Mouse (Mus musculus): ENCODE data around the gene Rap2b.

Gene Rap2b

DNA sequence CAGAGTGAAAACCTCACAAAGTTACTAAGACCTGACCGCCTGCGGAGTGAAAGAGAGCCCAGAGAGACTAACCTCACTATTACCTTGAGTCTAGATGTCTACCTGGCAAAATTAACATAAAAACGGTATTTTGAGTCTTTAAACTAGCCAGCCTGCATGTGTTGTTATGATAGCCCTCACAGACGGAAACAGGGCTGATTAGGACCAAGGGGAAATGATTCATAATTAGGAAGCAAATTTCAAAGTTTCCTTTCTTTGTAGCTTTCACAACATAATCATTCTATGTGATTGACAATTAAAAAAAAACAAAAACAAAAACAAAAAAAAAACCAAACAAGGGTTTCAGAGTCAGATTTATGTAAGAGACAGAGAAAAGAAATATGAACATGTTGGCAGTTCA is 24.9 kb downstream of the Rap2b start:
- no peak for DNase-seq

DNA sequence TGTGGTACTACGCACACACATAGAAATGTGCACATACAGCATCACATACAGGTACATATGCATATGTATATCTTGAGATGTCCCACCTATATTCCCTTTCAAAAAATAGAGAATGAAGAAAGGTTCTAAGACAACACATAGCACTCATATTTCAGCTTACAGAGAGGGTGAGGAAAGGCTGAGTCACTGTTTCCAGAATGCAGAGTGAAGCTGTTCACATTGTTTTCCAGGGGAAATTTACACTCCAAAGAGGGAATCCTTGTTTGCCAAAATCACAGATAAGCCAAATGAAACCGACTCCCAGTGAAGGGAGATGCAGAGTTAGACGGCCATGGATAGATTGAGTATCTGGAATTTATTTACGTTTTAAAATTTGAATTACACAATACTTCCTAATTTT is 30.1 kb downstream of the Rap2b start:
- DNase-seq, result no peak

DNA sequence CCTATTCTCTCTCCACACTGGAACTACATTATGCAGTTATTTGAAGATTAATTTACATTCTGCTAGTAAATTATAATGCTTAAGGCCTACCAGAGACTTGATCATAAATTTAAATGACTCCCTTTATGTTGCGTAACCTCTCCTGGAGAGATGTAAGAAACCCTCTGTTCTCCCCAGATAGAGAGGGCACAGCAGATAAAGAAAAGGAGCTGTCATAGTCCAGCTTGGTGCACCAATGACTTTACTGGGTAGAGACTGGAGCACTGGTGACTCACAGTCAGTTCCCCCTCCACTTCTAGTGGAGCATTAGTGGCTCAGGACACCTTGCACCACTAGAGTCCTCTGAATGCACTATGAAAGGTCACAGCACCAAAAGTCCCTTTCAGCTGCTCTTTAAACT is 31.4 kb downstream of the Rap2b start:
- DNase-seq, result no peak

DNA sequence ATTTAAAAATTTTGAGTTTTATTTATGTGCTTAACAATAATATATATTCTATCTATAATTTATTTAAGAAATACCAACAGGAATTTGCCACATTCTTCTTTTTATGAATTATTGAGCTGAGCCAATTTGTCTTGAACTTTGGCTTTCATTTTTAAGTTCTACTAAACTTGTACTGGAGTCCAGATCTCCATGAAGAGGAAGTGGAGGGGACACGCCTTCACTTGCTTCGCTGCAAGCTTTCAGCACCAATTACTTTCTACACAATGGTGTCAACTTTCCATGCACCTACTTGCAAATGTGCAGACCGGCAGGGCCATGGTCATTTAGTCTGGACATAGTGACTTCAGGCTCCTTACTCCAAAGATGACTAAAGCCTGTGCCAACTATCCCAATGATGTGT is 32.1 kb downstream of the Rap2b start:
- no peak for DNase-seq

DNA sequence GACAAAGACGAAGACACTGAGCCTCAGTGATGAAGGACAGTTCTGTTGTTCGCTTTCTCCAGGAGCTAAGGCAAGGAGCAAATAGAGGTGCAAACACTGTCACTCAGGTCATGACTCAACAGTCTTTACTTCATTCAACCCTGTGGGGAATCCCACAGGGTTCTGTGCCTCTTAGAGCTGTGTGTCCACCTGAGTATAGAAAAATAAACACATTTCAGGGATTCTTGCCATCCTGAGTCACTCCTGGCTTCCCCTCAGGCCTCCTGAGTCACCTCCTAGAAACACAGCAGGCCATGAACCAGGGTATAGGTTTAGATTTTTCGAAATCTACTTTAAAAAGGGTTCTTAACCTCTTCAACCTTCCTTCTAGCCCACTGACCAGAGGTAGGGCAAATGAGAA is 33.9 kb downstream of the Rap2b start:
- no peak for DNase-seq

DNA sequence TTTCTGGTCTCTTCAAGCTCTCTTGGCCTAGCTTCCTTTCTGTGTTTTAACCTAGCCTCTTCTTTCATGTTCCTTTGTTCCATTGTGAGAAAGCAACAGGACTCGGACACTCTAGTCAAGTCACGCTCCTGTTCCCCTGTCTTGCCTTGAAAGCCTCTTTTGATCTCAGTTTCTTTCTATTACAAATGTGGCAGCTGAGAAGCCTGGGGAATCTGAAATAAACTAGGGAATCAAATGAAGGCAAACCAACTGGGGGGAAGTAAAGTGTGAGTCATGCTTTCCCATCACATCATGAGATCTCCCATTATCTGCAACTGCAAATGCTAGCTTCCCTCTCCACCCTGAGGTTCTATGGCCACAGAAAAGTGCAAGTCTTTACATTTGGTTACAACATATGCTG is 35.3 kb downstream of the Rap2b start:
- DNase-seq, result no peak

DNA sequence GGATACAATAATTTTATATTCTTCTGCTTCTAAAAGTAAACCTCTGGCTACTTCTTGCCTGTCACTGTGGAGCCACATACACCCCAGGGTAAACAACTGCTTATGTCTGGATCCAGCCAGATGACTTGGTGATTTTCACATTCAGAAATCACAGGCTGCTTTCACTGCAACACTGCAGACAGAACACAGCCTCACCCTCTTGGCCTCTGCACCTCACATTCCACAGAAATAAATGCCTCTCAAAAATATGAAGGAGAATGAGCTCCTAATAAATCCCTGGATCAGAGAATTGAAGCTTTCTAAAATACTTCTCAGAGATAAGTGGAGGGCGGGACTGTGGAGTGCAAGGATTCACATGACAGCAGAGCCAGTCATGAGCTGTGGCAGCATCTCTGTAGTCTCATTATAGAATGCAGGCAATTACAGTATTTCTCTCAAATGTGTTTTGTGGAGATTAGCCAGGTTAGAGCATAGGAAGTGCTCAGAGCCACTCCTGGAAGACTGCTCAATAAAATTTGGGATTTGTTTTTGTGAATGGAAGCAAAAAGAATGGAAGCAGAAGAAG is 39.5 kb downstream of the Rap2b start:
- DNase-seq, result no peak

DNA sequence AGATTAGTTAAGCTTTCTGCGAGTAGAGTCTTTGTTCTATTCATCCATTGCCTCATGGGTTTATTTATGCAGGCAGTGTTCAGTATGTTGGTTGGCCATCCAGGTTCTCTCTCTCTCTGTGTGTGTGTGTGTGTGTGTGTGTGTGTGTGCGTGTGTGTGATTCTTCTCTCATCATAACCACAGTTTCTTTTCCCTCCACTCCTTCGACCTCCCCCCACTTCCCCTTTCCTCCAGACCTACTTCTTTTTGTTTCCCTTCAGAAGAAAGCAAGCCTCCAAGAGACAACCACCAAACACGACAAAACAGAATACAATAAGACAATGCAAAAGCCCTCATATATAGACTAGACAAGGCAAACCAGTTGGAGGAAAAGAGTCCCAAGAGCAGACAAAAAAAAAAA is 45.5 kb downstream of the Rap2b start:
- DNase-seq, result peak in 1 of 2 experiments; percentile 8

DNA sequence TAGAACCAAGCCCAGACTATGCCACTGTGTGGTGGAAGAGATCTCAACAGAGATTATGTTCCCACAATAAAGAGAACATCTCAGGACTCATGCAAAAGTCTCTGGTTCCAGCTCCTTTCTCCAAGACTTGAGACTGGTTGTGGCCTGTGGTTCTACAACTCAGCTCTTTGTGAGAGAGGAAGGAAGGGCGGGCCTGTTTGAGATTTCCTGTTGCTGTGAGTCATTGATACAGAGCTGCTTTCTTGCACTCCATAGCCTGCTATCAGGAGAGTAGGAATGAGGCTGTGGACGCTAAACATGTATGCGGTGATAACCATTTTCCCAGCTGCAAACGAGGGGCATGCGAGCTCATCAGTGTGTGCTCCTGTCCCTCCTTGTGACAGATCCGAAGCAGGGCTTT is 48.2 kb downstream of the Rap2b start:
- peak; percentile 2 to 4 for DNase-seq

DNA sequence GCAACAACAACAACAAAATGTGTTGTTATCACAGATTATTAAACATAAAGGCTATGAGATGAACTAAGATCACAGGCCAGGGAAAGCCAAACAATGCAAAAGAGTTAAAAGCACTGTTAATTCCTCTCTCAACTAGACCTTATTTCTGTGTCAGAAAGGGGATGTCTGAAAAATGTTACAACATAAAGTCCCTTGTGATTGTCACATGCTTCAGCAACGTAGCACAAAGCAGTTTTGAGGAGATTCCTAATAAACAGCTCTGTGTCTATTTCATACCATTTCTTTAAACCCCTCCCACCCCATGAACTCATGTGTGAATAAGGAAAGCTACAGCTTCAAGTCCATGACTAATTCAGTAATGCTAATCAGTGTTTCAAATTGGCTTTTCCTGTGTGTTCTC is 54.4 kb downstream of the Rap2b start:
- DNase-seq, result no peak

All from kidney, postnatal 36 days (tissue).